Mouse (Mus musculus) lung, postnatal 36 days (tissue): ENCODE data around the gene Mrgpre.

Experiments used
- DNase-seq: peaks from one replicate; pipeline ENCODE4 v3.0.0; 2022; ENCODE audit warnings: mixed read lengths

Gene Mrgpre

GRCm38 (mm10) chr7:143776137-143776536 is 8.2 kb downstream of the Mrgpre start:
- DNase-seq: no peak

GRCm38 (mm10) chr7:143769461-143769860 is 14.8 kb downstream of the Mrgpre start:
- DNase-seq: peak; percentile 48

GRCm38 (mm10) chr7:143768267-143768666 is 16.0 kb downstream of the Mrgpre start:
- no peak for DNase-seq

GRCm38 (mm10) chr7:143766893-143767292 is 17.4 kb downstream of the Mrgpre start, which contains the start of gene Mrgprg:
Mrgprg (minus strand) TSS chr7:143766993.
- DNase-seq: no peak

GRCm38 (mm10) chr7:143764876-143765530 is 19.3 kb downstream of the Mrgpre start:
- DNase-seq: no peak

- no peak for DNase-seq
These were observed 20.5 kb downstream of the Mrgpre start for GRCm38 (mm10) chr7:143763794-143764193.

- no peak for DNase-seq
These were observed 25.3 kb downstream of the Mrgpre start for GRCm38 (mm10) chr7:143758956-143759355.

- no peak for DNase-seq
These were observed 26.6 kb downstream of the Mrgpre start for GRCm38 (mm10) chr7:143757696-143758095.

GRCm38 (mm10) chr7:143757027-143757390 is 27.3 kb downstream of the Mrgpre start:
- peak; percentile 93 for DNase-seq

GRCm38 (mm10) chr7:143756125-143757026 is 27.9 kb downstream of the Mrgpre start, which contains the start of gene Osbpl5:
Osbpl5 (minus strand) TSS chr7:143756985.
- no peak for DNase-seq

GRCm38 (mm10) chr7:143755357-143756124 is 28.8 kb downstream of the Mrgpre start:
- DNase-seq: no peak

GRCm38 (mm10) chr7:143753990-143754715 is 30.1 kb downstream of the Mrgpre start:
- DNase-seq: peak; percentile 81

GRCm38 (mm10) chr7:143752606-143753005 is 31.7 kb downstream of the Mrgpre start:
- DNase-seq: no peak

- DNase-seq: no peak
These were observed 32.2 kb downstream of the Mrgpre start for GRCm38 (mm10) chr7:143752056-143752455.

- peak; percentile 63 for DNase-seq
These were observed 32.9 kb downstream of the Mrgpre start for GRCm38 (mm10) chr7:143751380-143751779.

- DNase-seq: no peak
These were observed 35.3 kb downstream of the Mrgpre start for GRCm38 (mm10) chr7:143749045-143749444.

GRCm38 (mm10) chr7:143748041-143748868 is 36.0 kb downstream of the Mrgpre start:
- DNase-seq: peak; percentile 92

GRCm38 (mm10) chr7:143740653-143741052 is 43.6 kb downstream of the Mrgpre start:
- DNase-seq: no peak

GRCm38 (mm10) chr7:143739511-143740461 is 44.5 kb downstream of the Mrgpre start:
- DNase-seq: peak; percentile 88

GRCm38 (mm10) chr7:143738601-143739006 is 45.7 kb downstream of the Mrgpre start:
- DNase-seq: peak; percentile 67
